Mouse (Mus musculus): ENCODE measurements around the gene Nop2.

The Nop2 gene

GRCm38 (mm10) chr6:125131302-125132156 lies at the start of gene Nop2:
TSS of gene Nop2 (plus strand) at chr6:125131909.
- peak; percentile 64 to 68 for DNase-seq (ENCODE audit: low spot score in 2 of 2)

GRCm38 (mm10) chr6:125082801-125083386 lies 48.8 kb upstream of the Nop2 start:
- no peak for DNase-seq (ENCODE audit: low spot score in 2 of 2)

GRCm38 (mm10) chr6:125084424-125084823 lies 47.3 kb upstream of the Nop2 start:
- no peak for DNase-seq (ENCODE audit: low spot score in 2 of 2)

- DNase-seq (ENCODE audit: low spot score in 2 of 2) = no peak
These were observed 43.8 kb upstream of the Nop2 start for GRCm38 (mm10) chr6:125087937-125088336.

- DNase-seq (ENCODE audit: low spot score in 2 of 2) = no peak
These were observed 43.0 kb upstream of the Nop2 start for GRCm38 (mm10) chr6:125088561-125089321.

GRCm38 (mm10) chr6:125089521-125090321 lies 42.0 kb upstream of the Nop2 start:
- peak; percentile 58 to 71 for DNase-seq (ENCODE audit: low spot score in 2 of 2)

- DNase-seq (ENCODE audit: low spot score in 2 of 2) = no peak
These were observed 41.2 kb upstream of the Nop2 start for GRCm38 (mm10) chr6:125090341-125091085.

GRCm38 (mm10) chr6:125092372-125092771 lies 39.3 kb upstream of the Nop2 start:
- no peak for DNase-seq (ENCODE audit: low spot score in 2 of 2)

- no peak for DNase-seq (ENCODE audit: low spot score in 2 of 2)
These were observed 36.9 kb upstream of the Nop2 start for GRCm38 (mm10) chr6:125094843-125095242.

- peak; percentile 91 to 94 for DNase-seq (ENCODE audit: low spot score in 2 of 2)
These were observed 36.1 kb upstream of the Nop2 start, which contains the start of gene Chd4 for GRCm38 (mm10) chr6:125095391-125096278. TSS of gene Chd4 (plus strand) at chr6:125095981.

GRCm38 (mm10) chr6:125096279-125096596 lies 35.5 kb upstream of the Nop2 start:
- DNase-seq (ENCODE audit: low spot score in 2 of 2) = no peak

- DNase-seq (ENCODE audit: low spot score in 2 of 2) = no peak
These were observed 34.9 kb upstream of the Nop2 start for GRCm38 (mm10) chr6:125096597-125097345.

- DNase-seq (ENCODE audit: low spot score in 2 of 2) = no peak
These were observed 34.4 kb upstream of the Nop2 start for GRCm38 (mm10) chr6:125097346-125097689.

GRCm38 (mm10) chr6:125097951-125098350 lies 33.8 kb upstream of the Nop2 start:
- no peak for DNase-seq (ENCODE audit: low spot score in 2 of 2)

GRCm38 (mm10) chr6:125098513-125098912 lies 33.2 kb upstream of the Nop2 start:
- no peak for DNase-seq (ENCODE audit: low spot score in 2 of 2)

- DNase-seq (ENCODE audit: low spot score in 2 of 2) = no peak
These were observed 32.2 kb upstream of the Nop2 start for GRCm38 (mm10) chr6:125099421-125099971.

- DNase-seq (ENCODE audit: low spot score in 2 of 2) = no peak
These were observed 30.3 kb upstream of the Nop2 start for GRCm38 (mm10) chr6:125101444-125101843.

- no peak for DNase-seq (ENCODE audit: low spot score in 2 of 2)
These were observed 27.5 kb upstream of the Nop2 start for GRCm38 (mm10) chr6:125104223-125104622.

GRCm38 (mm10) chr6:125107705-125108104 lies 24.0 kb upstream of the Nop2 start:
- no peak for DNase-seq (ENCODE audit: low spot score in 2 of 2)

All from frontal cortex, postnatal 25 days (tissue).